Mouse (Mus musculus) megakaryocyte progenitor cell, adult 5-6 weeks (primary cell): ENCODE results near the gene Cdv3. TPM values are rescaled to one million over a fixed set of nuclear protein-coding genes. Genes with fewer than 3 reads are reported as not detected.
"Not testable (repeated sequence)": the region's sequence is repeated elsewhere in the genome, so short reads cannot be mapped to it uniquely, and the experiment has no call there.

Experiments
- ATAC-seq: replicated peaks from 2 replicates; pipeline ENCODE4 v1.8.0; 2016; ENCODE audit warnings: mild to moderate bottlenecking, moderate TSS enrichment, inconsistent platforms; ENCODE audit not compliant: poor library complexity
- total RNA-seq, 2 experiments: library from RNA; stranded (forward) in 1 of 2; stranded (reverse) in 1 of 2; fragments of 157-497, 149-512 nt in 1 of 2; fragments of 200-1000 nt in 1 of 2; gene quantifications; 2 replicates each; pipeline versions ENCODE4 v1.2.3 to v1.2.4; 2015 to 2017

Gene Cdv3
- total RNA-seq, 2 experiments from 2014 or later = 110 to 154 TPM

- no peak for ATAC-seq
Measured at GRCm38 (mm10) chr9:103376346-103377320, 11.0 kb upstream of the Cdv3 start.

DNA sequence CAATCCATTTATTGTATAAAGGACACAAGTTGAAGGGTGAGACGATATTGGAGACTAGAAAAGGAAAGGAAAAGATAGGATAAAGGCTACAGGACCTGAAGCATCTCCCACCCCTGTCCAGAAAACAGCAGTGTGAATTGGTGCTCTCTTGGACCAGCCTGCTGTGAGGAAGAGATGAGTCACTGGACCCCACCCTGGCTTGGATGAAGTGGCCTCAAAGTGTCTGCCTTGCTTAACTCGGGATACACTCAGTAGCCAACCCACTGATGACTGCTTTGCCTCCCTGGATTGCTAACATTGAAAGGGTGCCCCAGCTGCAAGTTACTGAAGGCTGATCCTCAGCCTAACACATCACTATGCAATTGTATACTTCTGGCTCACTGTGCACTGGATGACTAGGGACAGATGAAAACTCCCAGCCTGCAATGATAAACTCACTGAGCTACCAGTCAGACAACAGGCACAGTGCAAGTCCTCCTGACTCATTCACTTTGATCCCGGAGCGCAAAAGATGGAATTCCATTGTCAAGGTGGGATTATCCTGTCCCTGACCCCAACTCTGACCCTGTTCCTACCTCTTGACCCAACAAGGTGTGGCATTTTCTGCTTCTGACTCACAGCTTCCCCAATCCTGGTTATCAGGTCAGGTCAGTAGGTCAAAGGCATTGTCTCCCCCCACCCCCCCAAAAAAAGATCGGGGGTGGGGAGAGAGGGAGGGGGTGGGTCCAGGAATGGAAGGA, 6.8 kb upstream of the Cdv3 start:
- 0 out of 2 replicates have a peak, but pooled peaks have one; percentile 30 for ATAC-seq

DNA sequence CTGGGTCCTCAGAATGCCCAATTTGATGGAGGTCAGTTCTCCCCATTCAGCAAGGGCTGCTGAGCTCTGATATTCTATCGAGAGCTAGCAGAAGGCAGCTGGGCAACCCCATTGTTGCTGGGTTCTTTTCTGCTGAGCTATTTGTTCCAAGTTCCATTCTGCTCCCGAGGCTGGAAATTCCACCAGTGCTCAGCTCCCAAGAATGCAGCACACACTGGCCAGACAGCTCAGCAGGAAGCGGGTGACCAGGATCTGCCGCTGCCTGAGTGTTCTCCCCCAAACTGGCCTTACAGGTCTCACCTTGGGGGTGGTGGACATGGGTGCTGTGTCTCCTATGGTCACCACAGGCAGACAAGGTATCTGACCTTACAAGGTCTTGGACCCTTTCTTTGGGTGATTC, 4.3 kb upstream of the Cdv3 start:
- ATAC-seq = no peak

GRCm38 (mm10) chr9:103366356-103366755, 716 bp upstream of the Cdv3 start:
- no peak for ATAC-seq

- ATAC-seq = peak; percentile 17
Measured at GRCm38 (mm10) chr9:103364601-103365289, 895 bp downstream of the Cdv3 start.

DNA sequence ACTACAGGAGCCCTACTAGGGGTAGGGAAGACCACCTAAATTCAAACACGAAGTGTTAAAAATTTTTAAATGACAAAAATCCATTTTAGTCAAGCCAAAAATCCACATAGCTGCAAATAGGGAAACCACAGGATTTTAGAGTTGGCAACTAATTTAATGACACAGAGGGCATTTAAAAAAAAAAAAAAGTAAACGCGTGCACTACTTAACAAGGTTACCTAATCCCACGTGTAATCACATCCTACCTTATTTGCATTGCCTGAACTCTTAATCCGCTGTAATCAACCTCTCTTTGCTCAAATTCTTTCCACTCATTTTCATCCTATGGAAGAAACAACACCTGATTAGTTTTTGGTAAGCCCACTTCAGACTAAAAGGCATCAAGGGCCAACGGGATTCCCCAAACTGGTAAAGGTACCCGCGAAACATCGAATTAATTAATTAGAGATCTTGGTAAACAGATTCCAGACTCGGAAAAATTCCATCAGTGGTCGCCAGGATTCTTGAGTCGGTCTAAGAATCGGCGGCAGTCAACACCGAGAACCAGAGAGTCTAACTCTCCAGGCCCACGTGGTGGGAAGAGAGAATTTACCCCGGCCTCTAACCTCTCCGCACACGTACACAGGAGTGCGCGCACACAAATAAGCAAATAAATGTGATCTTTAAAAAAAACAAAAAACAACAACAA, 1.8 kb downstream of the Cdv3 start:
- no peak; the same call in 1 of the 2 replicates for ATAC-seq

DNA sequence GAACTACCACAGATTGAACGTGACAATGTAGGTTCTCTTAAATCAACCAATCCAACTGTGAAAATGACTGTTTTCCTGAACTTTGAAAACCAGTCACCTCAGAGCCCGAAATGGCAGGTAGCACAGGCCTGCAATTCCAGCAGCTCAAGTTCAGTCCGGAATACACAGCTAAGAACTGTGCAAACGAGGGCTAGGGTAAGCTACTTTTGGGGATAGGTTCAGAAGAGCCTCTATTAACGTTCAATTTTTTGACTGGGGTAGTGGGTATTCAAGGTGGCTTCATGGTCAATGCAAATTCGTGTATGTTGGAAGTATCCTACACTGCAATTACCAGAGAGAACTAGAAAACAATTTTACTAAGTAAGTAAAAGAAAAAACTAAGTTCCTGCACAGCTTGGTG, 2.6 kb downstream of the Cdv3 start:
- no peak for ATAC-seq

- no peak for ATAC-seq
Measured at GRCm38 (mm10) chr9:103360642-103361041, 5.0 kb downstream of the Cdv3 start.

GRCm38 (mm10) chr9:103358545-103358944, 7.1 kb downstream of the Cdv3 start:
- ATAC-seq = no peak

- peak; percentile 90 for ATAC-seq
Measured at GRCm38 (mm10) chr9:103357893-103358292, 7.7 kb downstream of the Cdv3 start.

DNA sequence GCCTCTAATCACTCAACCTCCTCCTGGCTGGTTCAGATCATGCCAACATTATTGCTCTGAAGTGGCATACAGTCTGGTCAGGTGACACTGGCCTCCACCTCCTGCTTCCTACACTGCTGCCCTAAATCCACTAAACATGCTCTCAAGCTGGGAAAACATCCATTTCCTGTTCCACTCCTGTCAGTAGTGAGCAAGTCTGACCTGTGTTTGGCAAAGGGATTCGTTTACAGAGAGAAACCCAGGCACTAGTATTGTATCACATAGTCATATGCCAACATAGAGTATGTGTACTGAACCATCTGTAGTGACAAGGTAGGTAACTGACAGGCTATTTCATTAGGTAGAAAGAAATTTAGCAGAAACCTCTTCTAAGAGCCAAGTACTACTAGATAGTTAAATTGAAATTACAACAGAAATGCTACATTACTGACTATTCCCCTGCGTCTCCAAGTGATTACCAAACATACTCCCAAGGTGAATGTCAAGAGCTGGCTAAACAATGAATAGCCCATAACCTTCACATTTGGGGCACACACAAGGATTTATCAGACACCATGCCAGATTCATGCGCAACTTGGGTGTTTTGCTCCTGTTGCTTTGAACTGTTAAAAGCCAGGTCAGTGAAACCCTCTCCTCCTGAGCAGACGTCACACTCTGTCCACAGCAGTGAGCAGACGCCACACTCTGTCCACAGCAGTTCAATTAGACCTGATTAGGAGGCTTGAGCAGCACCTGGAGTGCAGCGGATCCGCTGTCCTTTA, 12.0 kb downstream of the Cdv3 start:
- not testable (repeated sequence) for ATAC-seq

DNA sequence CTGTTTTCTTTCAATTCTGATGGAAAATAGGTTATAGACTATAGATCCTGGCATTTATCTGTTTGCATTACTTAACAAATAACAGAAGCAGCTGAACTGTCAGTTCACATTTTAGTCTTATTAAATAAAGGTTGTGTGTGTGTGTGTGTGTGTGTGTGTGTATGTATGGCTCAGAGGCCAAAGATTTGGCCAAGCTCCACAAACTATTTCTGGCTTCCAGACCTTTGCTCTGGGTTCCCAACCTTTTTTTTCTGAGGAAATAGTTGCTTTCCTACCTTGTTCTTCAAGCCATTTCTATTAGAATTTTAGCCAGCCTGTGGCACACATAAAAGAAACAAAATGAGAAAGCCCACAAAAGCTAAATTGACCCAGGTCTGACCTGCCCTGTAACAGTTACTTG, 16.8 kb downstream of the Cdv3 start:
- ATAC-seq = no peak

- no peak for ATAC-seq
Measured at GRCm38 (mm10) chr9:103347996-103348490, 17.6 kb downstream of the Cdv3 start.

DNA sequence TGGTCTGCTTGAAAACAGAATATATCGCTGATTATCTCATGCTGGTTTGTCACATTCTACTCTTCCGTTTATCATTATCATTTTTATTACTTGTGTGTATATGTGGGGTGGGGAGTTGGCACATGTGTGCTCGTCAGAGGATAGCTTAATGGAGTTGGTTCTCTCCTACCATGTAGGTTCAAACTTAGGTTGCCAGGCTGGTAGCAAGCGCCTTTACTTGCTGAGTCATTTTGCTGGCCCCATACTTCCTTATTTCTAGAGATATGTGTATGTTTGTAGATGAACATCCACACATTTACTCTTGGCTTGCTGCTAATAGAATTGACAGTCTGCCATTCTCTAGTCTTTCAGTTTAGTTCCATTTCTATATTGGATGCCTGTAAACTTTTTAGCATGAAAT, 18.6 kb downstream of the Cdv3 start:
- ATAC-seq = peak; percentile 74

DNA sequence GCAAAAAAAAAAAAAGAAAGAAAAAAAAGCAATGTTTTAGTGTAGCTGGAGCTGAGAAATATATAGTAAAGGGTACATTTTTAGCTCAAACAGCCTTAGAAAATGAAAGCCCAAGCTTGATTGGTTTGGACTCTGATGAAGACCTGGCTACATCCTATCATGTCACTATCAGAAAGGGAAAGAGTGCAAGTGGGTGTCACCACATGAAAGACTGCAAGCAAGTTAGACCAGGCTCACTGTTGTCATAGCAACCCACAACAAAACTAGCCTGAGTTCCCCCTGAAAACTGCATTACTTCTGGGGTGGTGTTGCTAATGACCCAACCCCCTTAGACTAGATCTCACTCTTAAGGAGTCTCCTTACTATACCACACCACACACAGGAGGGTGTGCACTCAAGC, 28.7 kb downstream of the Cdv3 start:
- peak; percentile 29 for ATAC-seq

- ATAC-seq = no peak
Measured at GRCm38 (mm10) chr9:103332663-103333062, 33.0 kb downstream of the Cdv3 start.

DNA sequence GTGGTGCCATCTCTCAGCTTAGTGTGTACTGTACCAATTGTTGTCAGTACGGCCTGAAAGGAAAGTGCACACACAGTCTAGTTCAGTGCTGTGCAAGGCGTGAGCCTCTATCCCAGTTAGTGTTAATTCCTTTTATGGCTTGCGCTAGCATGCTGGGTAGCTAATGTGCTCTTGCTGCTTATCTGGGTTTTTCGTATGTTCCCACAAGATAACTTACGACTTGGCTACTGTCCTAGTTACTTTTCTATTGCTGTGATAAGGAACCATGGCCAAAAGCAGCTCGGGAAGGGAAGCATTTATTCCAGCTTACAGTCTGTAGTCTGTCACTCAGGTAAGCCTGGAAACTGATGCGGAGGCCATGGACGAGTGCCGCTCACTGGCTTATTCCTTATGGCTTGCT, 39.2 kb downstream of the Cdv3 start:
- ATAC-seq = peak; percentile 99

GRCm38 (mm10) chr9:103324678-103325077, 41.0 kb downstream of the Cdv3 start:
- ATAC-seq = no peak

DNA sequence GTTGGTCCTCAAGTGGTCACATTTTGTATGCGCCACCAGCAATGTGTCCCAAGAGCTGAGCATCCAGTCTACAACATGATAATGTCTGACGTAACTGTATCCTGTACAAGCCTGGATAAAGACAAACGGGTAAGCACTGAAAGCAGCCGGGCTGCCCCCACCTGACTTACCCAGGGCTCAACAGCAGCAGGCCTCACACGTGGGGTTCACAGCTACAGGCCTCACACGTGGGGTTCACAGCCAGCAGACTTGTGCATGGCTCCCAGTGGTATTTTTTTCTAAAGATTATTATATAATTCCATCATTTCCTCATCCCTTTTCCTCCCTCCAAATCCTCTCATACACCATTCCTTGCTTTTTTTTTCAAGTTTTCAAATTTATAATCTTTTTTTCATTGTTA, 55.8 kb downstream of the Cdv3 start:
- ATAC-seq = no peak
